Mouse (Mus musculus) layer of hippocampus, adult 9-10 months (tissue): Measurements from ENCODE around the gene Ccdc124.

Experiments used
- DNase-seq: peaks from one replicate; pipeline ENCODE4 v3.0.0; 2022; ENCODE audit warnings: low spot score

Gene Ccdc124

DNA sequence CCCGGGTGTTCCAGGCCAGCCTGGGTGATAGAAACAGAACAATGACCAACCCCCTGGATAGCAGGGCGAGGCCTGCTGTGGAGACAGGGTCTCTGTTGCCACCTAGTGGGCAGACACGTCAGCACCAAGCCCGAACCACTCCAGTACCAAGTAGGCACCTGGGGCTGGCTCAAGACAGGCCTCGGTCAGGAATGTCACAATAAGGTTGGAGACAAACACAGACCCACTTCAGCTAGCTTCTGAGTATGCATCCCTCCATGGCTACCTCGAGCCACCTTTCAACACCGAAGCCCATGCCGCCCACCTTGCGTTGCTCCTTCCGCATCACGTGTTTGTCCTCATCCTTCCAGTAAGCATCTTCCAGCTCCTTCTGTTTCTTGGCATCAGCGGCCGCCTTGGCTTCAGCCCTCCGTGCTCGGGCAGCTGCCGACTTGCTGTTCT lies 4.1 kb downstream of the Ccdc124 start:
- no peak for DNase-seq

DNA sequence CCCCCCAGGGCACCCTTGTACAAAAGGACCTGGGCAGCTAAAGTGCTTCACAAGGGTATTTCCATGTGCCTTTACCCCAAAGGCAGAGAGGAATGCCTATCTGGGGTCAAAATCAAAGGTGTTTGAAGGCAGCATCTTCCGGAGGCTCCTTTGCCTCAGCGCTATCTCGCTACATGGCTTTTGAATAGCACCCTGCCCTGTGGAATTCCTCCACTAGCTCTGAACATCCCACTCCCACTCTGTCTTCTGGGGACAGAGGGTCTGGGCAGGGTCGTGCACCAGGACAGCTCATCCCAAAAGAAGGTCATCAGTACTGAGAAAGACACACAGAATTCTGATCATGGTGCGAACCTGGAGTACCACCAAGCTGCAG lies 4.5 kb downstream of the Ccdc124 start:
- DNase-seq: no peak

DNA sequence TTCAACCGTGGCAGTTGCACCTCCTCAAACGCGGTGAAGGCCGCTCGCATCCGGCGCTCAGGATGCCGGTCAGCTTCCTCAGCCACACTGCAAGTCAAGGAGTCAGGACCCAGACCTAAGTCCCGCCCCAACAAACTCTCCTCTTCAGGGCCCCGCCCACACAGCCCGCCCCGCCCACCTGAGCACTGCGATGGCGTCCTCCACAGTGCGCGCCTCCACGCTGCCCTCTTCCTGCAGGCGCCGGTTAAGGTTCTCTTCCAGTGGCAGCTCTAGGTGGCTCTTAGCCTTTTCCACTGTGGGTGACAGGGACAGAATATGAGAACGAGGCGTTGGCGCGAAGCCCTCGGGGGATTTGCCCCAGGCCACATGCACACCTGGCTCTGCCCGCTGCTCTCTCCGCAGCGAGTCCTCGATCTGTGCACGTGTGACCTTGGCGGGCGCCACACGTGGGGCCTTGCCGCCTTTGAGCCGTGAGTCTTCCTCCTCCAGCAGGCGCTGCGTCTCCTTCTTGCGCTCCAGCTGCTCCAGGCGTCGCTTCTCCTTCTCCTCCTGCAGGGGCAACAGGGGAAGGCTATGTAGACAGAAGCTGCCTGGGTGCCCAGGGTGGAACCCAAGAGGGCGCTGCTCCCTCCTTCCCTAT lies 5.1 kb downstream of the Ccdc124 start:
- DNase-seq: no peak

DNA sequence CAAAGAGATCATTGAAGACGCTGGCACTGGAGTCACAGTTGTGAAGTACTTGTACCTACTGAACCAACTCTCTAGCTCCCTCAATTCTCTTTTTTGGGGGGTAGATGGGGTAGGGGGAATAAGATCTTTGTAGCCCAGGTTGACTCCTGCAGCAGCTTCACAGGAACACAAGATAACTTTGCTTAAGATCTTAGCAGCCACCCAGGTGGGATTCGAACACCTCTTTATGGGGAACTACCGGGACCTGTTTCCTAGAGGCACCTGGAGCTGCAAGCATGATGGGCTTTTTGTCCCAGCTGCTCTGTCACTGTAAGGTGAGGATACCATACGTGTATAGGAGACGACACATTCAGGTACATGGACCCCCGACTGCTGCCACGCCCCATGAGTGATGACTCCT lies 7.2 kb downstream of the Ccdc124 start:
- DNase-seq: no peak

DNA sequence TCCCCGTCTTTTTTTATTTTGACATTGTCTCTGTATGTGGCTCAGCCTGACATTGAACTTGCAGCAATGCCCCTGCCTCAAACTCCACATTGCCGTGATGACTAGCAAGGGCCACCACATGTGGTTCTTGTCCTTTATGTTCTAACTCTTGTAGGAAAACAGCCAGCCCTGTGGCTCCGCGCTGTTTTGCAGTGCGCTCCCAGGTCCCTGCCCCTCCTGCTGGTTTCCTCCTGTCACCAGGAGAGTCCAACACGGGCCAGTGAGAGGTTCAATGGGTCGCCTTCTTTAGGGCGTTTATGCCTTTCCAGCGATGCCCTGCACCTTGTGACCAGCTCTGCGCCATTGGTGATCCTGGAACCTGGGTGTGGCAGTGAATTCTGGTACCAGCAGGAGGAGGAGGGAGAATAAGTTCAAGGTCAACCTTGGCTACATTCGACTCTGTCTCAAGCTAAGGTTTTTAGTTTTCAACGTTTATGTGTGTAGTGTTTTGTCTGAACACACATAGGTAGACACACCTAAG lies 7.7 kb downstream of the Ccdc124 start:
- DNase-seq: no peak

DNA sequence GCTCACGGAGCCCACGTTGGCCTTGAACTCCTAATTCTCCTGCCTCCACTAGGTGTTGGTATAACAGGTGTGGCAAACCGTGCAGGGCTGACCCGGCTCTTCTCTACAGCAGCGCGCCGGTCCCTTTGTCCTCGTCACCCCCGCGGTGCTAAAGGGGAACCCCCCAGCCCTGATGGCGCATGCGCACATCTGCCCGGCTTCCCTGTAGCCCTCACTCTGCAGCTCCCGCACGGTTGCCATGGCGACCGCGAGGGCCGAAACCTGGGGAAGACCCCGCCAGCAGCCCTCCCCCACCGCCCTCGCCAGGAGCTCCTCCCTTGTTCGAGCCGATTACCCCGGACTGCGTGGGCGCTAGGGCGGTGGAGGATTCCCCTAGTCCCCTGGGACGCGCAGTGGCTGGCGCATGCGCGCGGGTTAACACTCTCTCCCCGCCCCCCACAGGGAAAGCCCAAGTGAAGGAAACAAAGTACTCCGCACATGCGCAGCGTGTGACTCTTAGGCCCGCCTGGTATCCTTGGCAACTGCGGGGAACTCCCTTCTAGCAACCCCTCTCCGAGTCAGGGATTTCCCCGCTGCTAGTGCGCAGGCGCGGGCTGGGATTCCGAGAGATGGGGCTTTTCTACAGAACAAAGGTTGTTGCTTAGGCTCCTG lies 8.3 kb downstream of the Ccdc124 start:
- peak; percentile 99 for DNase-seq

DNA sequence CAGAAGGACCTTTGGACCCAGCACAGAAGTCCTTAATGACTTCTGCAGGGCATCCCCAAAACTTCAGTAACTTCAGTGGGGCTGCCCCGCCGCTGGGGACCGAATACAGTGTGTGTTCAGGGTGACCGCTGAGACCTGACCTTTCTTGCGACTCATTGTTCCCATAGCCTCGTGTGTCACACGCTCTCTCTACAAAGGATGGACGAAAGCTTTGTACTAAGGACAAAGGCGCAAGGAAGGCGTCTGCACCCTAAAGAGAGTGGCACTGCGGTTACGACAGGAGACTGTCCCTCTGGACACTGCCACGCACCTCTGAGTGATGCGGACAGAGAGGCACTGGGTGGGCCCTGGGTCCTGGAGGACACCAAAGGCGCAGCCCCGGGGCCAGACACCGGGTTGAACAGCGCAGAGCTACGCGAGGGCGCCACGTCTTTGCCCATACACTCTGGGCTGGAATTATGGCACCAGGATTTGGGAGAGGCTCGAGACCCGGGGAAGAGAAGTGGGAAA lies 9.0 kb downstream of the Ccdc124 start:
- no peak for DNase-seq

DNA sequence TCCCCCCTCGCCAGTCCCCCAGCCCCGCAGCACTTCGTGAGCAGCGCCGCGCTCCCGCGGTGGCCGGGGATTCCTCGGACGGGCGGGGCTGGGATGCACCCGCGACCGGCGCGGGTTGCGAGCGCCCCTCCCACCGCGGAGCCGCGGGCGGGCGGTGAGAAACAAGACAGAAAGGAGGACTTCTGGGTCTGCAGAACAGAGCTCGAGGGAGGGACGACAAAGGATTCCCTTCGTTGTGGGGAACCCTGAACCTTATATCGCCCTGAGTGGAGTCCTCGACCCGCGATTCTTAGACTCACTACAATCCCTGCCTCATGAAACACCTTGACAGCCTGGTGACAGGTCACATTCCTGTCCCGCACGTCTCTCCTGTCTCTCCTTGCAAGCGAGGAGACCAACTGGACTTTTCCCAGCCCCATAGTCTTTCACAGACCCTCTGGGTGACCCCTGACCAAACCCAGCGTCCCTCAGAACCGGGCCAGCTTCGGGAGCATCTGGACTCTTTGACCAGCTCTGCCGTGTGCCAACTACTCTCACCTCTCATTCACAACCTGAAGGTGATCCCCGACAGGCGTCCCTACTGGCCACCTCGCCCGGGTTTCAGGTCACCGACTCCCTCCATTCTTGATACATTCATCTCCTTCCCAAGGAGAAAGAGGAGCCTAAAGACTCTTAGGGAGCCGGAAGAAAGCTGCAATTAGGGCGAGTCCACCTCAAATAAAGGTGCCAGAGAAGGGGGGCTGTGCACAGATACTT lies 9.6 kb downstream of the Ccdc124 start:
- DNase-seq: no peak

DNA sequence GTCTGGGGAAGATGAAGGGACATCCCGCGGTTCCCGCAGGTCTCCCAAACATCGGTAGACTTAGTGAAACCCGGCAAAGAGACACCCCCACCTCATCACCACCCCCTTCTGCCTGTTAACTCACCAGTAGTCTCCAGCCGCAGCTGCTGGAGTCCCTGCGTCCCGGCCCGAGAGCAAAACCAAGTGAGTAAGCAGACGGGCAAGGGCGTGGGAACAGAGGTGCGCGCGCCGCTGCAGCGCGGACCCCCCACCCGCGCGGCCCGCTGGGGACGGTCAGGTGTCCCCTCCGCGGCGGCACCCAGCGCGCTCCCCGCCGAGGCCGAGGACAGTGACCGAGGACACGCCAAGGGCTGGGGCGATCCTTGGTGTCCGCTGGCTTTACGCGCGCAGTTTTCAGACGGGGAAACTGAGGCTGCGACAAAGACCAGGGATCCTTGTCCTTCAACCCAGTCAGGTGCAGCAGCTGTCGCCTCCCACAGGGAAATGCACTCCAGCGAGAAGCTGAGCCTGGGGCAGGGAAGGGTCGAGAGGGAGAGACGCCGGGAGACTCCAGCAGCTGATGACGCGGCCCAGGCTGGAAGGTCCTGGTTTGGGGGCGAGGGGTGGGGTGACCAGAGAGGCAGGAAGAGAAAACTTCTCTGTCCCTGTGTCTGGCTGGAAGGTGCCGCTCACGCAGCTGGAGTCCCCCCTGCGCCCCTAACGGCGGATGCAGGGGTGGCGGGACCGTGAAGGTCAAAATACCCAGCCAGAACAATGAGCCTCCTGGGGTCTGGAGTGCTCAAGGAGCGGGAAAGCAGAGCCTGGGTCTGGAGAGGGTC lies 10.7 kb downstream of the Ccdc124 start, which contains the start of gene Kcnn1:
Kcnn1 (minus strand) TSS at position 435 of the 818 bp plus-strand sequence.
- no peak for DNase-seq

DNA sequence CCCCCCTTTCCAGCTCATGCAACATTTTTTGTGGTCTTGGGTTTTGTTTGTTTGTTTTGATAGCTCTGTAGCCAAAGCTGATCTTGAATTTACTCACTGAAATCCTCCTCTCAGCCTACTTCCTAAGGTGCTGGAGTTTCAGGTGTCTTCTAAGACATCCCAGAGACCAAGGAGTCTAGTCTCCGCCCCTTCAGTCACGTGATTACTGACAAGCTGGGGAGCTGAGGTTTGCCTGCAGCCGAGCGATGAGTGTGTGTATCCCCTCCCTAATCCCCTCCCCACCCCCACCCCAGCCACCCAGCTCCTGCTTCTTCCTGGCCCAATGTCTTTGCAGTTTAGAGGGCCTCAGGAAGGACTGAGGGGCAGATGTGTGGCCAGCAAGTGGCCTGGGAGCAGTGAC lies 16.2 kb downstream of the Ccdc124 start:
- DNase-seq: no peak

DNA sequence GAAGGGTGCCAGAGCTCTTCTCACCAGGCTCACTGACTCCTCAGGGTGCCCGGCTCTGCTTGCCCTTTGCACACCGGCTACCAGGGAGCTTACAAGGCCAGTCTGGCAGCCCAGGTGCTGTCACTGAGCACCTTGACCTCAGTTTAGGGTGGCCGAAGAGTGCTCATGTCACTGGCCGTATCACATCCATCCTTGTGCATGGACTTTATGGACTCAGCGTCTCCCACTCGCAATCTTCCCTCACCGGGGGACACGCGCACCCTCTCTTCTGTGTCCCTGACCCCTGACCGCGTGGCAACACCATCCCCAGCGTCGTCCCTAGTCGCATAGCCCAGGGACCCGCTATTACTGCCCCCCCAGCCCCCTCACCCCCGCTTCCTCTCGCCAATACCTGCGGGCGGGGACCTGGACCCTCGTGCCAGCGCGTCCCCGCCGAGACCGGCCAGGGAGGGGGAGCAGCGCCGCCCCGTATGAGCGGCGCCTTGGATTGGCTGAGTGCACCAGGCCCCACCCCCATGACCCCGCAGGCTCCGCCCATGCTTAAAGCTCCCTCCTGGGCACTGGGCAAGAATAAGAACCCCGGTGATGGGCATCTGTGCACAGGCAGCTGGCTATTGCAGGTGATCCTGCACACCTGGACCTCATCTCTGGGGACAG lies 17.1 kb downstream of the Ccdc124 start:
- DNase-seq: no peak

DNA sequence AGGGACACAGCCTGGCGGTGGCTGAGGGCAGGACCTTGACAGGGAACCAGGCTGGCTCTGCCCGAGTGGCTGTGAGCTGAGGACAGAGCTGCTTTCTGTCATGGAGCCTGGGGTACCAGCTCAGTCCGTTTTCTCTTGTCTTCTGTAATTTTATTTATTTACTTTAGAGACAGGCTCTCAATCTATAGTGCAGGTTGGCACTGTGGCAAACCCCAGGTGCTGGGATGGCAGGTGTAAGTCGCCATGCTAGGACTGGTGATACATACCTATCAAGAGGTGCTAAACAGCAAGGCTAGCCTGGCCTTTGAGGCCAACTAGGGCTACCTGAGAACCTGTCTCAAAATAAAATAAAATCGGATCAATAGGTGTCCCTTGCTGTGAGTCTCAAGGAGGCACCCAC lies 17.7 kb downstream of the Ccdc124 start:
- DNase-seq: no peak

DNA sequence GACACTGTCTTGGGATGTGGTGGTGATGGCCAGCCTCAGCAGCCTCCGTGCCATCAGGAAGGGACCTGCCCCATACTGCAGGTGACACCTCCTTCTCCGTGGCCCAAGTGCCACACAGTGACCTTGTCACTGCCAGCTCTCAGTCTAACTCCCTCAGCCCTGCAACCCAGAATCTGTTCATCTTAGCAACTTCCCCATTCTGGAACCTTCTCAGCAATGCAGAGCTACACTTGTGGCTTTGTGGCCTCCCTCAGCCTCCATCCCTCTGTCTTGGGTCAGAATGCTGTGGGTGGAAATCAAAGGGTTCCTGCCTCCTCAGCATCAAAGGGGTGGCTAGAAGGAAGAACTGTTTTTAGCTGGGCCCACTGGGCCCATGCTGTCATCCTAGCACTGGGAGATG lies 19.9 kb downstream of the Ccdc124 start:
- no peak for DNase-seq

DNA sequence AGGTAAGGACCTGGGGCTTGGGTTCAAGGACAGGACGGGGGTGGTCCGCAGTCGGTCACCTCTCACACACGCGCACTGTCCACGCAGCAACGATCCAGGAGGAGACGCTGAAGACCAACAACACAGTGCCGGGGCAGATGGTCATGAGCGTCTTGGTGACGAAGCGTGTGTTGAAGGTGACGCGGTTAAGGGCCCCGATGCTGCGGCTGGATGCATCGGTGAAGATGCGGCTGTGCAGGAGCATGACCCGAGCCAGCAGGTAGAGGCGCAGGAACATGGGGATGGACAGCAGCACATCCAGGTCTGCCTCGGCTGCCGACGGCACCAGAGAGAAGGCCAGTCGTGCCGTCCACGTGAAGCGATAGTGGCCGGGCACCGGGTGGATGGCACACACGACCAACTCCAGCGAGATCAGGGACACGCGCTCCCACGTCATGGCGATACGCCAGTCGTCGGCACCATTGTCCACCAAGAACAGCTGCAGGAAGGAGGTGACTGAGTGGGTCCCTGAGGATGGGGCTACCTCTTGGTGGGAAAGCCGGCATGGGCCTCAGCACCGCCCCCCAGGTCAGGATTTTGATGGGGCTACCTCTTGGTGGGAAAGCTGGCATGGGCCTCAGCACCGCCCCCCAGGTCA lies 21.0 kb downstream of the Ccdc124 start:
- DNase-seq: no peak

DNA sequence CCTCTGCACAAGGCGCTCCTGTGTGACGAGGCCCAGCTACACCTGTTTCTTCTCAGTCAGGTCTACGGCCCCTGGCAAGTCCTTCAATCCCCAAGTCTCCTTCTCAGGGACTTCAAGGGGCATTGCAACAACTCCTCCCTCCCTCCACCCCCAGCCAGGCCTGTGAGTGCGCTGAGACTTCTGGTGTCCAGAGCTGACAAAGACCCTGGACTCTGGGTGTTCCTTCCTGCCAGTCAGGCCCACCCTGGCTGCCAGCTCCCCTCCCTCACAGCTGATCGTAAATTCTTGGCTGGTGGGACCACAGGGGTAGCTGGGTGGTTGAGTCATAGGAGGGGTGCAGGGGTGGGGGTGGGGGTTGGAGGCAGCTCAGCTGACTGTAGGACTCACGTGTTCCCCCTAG lies 21.9 kb downstream of the Ccdc124 start:
- no peak for DNase-seq

DNA sequence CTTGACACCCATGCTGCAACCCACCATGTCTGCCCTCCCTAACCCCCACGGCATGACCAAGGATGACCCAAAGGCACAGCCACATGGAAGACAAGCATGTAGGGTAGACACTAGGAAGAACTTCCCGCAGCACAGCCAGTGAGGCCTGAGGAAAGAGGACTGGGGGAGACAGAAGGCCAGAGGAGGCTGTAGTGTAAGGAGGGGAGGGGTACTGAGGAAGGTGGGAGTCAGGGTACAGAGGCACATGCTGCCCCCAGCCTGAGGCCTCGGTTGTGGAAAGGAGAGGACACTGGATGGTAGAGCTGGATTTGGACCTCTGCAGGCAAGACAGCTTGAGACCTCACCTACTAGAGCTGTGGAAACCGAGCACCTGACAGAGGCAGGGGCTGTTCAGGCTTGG lies 22.8 kb downstream of the Ccdc124 start:
- DNase-seq: no peak

DNA sequence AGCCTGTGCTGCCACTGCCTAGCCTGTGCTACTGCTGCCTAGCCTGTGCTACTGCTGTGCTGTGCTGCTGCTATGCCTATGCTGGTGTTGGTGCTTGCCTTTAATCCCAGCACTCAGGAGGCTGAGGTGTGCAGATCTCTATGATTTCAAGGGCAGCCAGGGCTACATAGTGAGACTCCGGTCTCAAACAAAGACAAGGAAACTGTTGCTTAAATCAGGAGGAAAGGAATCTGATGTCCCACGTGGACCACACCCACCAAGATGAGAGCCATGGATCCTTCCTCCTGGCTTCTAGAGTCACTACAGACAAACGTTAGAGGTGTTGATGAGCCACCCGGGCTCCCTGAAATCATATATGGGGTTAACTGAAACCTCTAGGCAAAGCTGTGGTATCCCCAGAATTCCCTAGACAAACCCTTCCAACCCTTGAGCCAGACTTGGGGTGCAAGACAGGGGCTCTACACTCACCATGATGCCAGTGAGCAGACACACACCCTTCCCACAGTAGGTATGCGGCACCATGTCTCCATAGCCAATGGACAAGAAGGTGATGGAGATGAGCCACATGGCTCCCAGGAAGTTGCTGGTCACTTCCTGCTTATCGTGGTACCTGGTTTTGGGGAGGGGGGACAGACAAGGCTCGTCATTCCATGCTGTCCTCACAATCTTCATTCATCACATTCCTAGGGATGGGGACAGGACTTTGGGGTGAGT lies 23.4 kb downstream of the Ccdc124 start:
- no peak for DNase-seq

DNA sequence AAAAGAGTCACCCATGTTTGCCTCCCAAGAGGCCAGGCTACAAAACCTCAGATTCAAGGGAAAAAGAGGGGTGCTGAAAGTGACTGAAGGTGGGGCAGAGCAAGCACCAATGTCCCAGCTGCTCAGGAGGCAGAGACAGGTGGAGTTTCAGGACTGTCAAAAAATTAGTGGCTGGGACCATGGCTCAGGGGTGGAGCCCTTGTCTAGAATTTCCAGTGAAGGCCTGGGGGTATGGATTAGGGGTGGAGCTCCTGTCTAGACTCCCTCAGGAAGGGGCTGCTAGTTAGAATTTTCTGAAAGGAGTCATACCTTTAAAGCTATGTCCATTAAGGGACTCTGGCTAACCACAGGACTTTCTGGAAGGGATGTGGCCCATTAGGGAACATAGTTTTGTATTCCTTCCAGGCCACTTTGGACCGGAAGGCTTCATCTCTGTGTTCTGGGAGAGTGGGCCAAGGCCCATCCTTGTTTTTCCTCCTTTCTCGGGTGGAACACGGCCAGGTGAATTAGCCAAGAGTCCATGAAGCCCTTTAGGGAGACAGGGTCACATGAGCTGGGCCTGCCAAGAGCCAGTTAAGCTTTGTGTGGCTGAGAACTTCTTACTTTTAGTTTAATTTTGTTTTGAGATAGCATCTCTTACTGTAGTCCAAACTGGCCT lies 24.3 kb downstream of the Ccdc124 start:
- no peak for DNase-seq

DNA sequence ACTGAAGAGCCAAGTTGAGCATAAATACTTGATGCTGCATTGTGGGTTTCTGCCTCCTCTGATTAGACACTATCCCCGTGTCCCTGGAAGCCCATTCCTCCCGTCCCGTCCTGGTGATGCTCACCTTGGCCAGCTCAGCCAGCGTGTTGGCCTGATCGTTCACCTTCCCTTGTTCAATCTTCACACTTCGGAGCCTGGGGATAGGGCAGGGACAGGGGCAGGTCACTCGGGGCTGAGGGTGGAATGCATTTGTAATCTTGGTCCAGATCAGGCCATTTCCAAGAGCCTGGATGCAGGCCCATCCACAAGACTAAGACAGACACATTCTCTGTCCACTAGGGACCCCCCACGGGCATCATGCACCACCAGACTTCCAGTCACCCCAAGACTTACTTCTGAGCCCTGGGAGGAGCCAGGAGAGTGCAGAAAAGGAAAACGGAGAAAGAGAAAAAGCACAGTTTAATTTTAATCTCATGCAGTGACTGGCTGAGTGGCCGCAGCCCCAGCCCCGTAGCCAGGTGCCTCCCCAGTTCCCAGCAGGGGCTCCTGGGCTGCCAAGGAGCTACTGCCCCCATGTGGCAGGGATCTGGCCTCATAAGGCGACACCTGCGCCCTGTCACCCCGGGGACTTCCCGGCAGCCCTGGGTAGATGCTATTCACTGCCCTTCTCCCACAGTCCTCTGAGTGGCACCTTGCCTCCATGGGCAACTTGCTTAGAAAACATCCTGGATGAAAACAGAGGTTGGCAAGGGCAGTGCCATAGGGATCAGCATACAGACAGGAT lies 27.2 kb downstream of the Ccdc124 start:
- DNase-seq: no peak
